Mouse (Mus musculus) ES-Bruce4 (cell line): Measurements from ENCODE around the gene Nfe2l2. TPM values are rescaled to one million over a fixed set of nuclear protein-coding genes. Genes with fewer than 3 reads are reported as not detected.

Experiments used
- H3K27ac ChIP-seq: 2 replicates; pipeline ENCODE4 v1.5.1; 2012; ENCODE audit warnings: low read length, inconsistent platforms; ENCODE audit not compliant: insufficient read depth
- H3K27me3 ChIP-seq: 2 replicates; pipeline ENCODE4 v1.6.1; 2012; ENCODE audit warnings: mild to moderate bottlenecking, low read length, inconsistent platforms; ENCODE audit not compliant: control insufficient read depth, poor library complexity, insufficient read depth, severe bottlenecking
- H3K36me3 ChIP-seq: 2 replicates; pipeline ENCODE4 v1.6.1; 2012; ENCODE audit warnings: inconsistent platforms, mild to moderate bottlenecking, low read length, moderate library complexity; ENCODE audit not compliant: control insufficient read depth, poor library complexity, insufficient read depth, severe bottlenecking
- H3K4me1 ChIP-seq: one replicate; pipeline ENCODE4 v1.8.1; 2011; ENCODE audit warnings: low read length; ENCODE audit not compliant: control insufficient read depth, insufficient read depth
- H3K4me3 ChIP-seq: 2 replicates; pipeline ENCODE4 v1.5.1; 2011; ENCODE audit warnings: low read depth, mild to moderate bottlenecking, low read length
- H3K9ac ChIP-seq: 2 replicates; pipeline ENCODE4 v1.6.1; 2012; ENCODE audit warnings: low read depth, mild to moderate bottlenecking, inconsistent platforms; ENCODE audit not compliant: poor library complexity, severe bottlenecking
- H3K9me3 ChIP-seq: replicated peaks from 2 replicates; pipeline ENCODE4 v1.6.1; 2012; ENCODE audit warnings: mild to moderate bottlenecking, low read length, inconsistent platforms; ENCODE audit not compliant: control insufficient read depth, poor library complexity, insufficient read depth, severe bottlenecking
- CTCF ChIP-seq: IDR thresholded peaks from one replicate; pipeline ENCODE4 v1.8.1; 2011; ENCODE audit warnings: low read depth, low read length
- EP300 ChIP-seq: IDR thresholded peaks from 2 replicates; pipeline ENCODE4 v1.6.1; 2011; ENCODE audit warnings: low read depth, low read length; ENCODE audit not compliant: insufficient read depth
- POLR2A ChIP-seq: IDR thresholded peaks from one replicate; pipeline ENCODE4 v1.8.1; 2011; ENCODE audit warnings: low read length; ENCODE audit not compliant: insufficient read depth
- polyA plus RNA-seq: library from polyadenylated mRNA; stranded (reverse); fragments of >200 nt; gene quantifications from 2 replicates; pipeline ENCODE4 v1.2.4, GENCODE M21; 2011; ENCODE audit warnings: low read depth; ENCODE audit not compliant: missing spikeins, insufficient read depth, insufficient read length

Gene Nfe2l2
- polyA plus RNA-seq, 1 experiment, result 105 TPM

DNA sequence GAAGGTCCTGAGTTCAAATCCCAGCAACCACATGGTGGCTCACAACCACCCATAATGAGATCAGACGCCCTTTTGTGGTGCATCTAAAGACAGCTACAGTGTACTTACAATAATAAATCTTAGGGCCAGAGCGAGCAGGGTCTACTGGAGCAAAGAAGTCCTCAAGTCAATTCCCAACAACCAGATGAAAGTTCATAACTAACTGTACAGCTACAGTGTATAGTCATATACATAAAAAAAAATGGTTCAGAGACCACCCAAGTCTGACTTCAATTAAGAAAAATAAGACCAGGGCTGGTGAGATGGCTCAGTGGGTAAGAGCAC lies 33.1 kb downstream of the Nfe2l2 start:
- TF ChIP-seq CTCF, result no peak
- Histone ChIP-seq H3K9ac (no peak overlapping the region), H3K4me3 (no peak overlapping the region), H3K9me3 (no peaks in the 10 kb centered on the region), H3K27ac (no peak overlapping the region), H3K27me3 (no peaks in the 10 kb centered on the region), H3K4me1 (no peaks in the 10 kb centered on the region), H3K36me3 (peaks cover 10% of the 10 kb centered on the region)

DNA sequence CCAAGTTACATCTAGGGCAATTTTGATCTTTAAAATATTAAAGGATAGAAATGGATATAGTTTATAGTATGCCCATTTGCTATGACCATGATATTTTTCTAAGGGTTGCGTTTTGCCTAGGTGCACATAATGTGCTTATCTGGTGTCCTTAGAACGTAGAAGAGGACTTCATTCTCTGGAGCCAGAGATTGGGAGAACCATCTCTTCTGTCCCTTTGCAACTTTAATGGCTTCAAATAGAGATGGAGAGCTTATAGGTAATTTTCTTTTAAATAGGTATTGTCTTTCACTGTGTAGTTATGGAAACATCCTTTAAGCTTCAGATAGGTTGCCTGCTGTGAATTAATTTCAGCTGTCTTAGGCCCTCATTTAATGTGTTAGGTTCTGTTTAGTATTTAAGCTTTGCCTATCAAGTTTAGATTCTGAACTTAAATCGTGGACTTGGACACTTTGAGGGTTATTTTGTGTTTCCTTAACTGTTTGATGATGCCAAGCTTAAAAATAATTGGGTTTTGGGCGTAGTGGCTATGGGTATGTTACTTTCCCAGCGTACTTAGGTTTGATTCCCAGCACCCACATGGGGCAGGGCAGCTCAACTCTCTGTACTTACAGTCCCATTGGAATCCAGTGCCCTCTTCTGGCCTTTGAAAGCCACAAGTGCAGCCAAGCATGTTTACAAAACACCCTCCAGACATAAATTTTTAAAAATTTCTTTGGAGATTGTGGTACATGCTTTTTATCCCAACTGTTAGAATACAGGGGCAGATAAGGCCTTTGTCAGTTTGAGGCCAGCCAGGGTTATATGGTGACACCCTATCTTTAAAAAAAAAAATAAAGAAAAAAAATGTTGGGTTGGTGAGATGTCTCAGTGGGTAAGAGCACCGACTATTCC lies 33.8 kb downstream of the Nfe2l2 start:
- Histone ChIP-seq H3K9ac (no peak overlapping the region), H3K9me3 (no peaks in the 10 kb centered on the region)

DNA sequence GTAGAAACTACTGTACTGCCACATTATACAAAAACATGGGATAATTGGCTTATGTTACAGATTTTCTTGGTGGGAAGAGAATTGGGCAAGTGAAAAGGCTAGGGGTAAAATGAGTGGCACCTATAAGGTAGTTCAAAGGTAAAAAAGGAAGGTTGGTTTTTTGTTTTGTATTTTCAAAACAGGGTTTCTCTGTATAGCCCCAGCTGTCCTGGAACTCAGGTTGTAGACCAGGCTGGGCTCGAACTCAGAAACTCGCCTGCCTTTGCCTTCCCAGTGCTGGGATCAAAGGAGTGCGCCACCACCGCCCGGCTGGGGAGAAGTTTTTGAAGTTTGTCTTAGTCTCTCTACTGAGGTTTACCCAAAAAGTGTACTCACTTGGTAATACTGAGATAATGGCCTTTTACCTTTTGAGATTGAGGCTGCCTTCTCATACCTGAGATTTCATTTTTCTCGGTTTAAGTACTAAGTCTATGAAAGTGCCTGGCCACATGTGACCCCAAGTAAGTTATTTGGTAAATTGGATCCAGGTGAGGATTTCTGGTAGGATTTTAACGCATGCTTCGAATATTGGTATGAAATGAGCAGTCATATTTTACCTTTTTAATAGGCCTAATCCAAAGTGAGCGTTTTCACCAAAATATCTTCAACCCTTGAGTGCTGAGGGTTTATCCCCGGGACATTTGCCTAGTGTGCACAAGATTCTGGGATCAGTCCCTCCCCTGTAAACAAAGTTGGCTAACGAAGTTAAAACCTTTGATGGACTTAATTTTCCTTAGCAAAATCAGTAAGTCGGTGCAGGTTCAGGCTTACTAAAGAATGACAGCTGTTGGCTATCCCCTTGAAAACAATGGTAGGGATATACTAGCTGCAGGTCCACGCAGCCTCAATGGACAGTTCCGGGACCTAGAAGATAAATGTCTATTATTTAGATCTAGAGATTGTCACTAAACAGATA lies 34.7 kb downstream of the Nfe2l2 start:
- Histone ChIP-seq H3K4me3 (no peak overlapping the region), H3K9me3 (no peaks in the 10 kb centered on the region), H3K4me1 (no peaks in the 10 kb centered on the region), H3K36me3 (peaks cover 10% of the 10 kb centered on the region; the same call in 1 of the 2 replicates), H3K9ac (no peak overlapping the region), H3K27ac (peak overlapping the region; percentile 59; the same call in 1 of the 2 replicates), H3K27me3 (no peaks in the 10 kb centered on the region)
- TF ChIP-seq EP300, result no peak
- no peak for TF ChIP-seq CTCF
- TF ChIP-seq POLR2A, result no peak

More for the DNA sequence above, 33.8 kb downstream of the Nfe2l2 start:
- H3K27me3 ChIP-seq, result no peaks in the 10 kb centered on the region
- no peak overlapping the region for H3K27ac ChIP-seq
- no peak for TF ChIP-seq CTCF
- no peak for TF ChIP-seq POLR2A
- TF ChIP-seq EP300, result no peak
- no peaks in the 10 kb centered on the region for H3K4me1 ChIP-seq
- no peak overlapping the region for H3K4me3 ChIP-seq
- H3K36me3 ChIP-seq, result peaks cover 7% of the 10 kb centered on the region; the same call in 1 of the 2 replicates

DNA sequence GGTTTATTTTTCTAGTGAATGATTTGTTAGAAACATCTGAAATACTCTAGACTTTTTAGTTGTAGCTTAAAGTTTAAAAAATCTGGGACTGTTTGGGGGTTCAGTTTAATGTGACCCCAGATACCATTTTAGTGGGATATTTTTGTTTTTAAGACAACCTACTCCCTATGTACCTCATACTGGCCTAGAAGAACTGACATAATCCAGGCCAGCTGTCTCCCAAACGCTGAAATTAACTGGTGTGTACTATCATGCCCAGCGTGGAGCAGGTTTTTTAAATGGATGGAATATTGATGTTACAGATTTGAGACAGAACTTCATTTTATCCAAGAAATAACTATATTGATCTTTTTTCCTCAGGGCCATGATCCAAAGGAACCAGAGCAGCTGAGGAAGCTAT lies 43.3 kb downstream of the Nfe2l2 start:
- peak overlapping the region; percentile 66 for H3K27ac ChIP-seq
- no peaks in the 10 kb centered on the region for H3K27me3 ChIP-seq
- TF ChIP-seq POLR2A, result no peak
- TF ChIP-seq EP300, result no peak
- no peak for TF ChIP-seq CTCF
- peaks cover 4% of the 10 kb centered on the region for H3K4me1 ChIP-seq
- H3K9me3 ChIP-seq, result no peaks in the 10 kb centered on the region
- peak overlapping the region; percentile 66; the same call in 1 of the 2 replicates for H3K4me3 ChIP-seq
- H3K9ac ChIP-seq, result peak overlapping the region; percentile 100
- H3K36me3 ChIP-seq, result peaks cover 47% of the 10 kb centered on the region

GRCm38 (mm10) chr2:75660255-75660948 lies 44.0 kb downstream of the Nfe2l2 start:
- Histone ChIP-seq H3K9ac (peak overlapping the region; percentile 100), H3K36me3 (peaks cover 46% of the 10 kb centered on the region), H3K4me1 (peaks cover 4% of the 10 kb centered on the region), H3K27ac (peak overlapping the region; percentile 93), H3K4me3 (peak overlapping the region; percentile 99), H3K27me3 (no peaks in the 10 kb centered on the region), H3K9me3 (no peaks in the 10 kb centered on the region)
- no peak for TF ChIP-seq EP300
- TF ChIP-seq CTCF, result no peak
- TF ChIP-seq POLR2A, result no peak

GRCm38 (mm10) chr2:75659629-75659960 lies 44.8 kb downstream of the Nfe2l2 start:
- Histone ChIP-seq H3K36me3 (peaks cover 41% of the 10 kb centered on the region), H3K9ac (peak overlapping the region; percentile 100), H3K9me3 (no peaks in the 10 kb centered on the region), H3K27ac (peak overlapping the region; percentile 93), H3K4me3 (peak overlapping the region; percentile 99), H3K27me3 (no peaks in the 10 kb centered on the region), H3K4me1 (peaks cover 4% of the 10 kb centered on the region)
- no peak for TF ChIP-seq POLR2A
- TF ChIP-seq EP300, result no peak
- TF ChIP-seq CTCF, result no peak
